Mouse (Mus musculus): ENCODE results near the gene Gm10563.
"Not testable (repeated sequence)": the region's sequence is repeated elsewhere in the genome, so short reads cannot be mapped to it uniquely, and the experiment has no call there.

Gm10563 gene

DNA sequence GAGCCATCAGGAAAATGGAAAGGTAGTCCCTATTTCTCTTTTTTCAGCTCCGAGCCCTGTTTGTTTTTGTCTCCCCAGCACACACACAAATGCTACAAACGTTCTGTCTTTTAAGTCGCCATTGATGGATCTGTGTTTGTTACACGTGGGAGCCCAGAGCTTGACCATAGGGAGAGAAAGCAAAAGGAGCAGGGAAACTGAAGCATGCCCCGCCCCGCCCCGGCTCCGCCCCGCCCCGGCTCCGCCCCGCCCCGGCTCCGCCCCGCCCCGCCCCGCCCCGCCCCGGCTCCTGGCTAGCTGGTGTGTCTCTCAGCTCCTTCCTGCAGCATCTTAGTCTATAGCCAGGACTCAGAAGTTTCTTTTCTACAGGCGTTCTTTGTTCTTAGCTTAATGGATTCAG is 46.7 kb downstream of the Gm10563 start:
- DNase-seq (ENCODE audit: low spot score) = no peak

DNA sequence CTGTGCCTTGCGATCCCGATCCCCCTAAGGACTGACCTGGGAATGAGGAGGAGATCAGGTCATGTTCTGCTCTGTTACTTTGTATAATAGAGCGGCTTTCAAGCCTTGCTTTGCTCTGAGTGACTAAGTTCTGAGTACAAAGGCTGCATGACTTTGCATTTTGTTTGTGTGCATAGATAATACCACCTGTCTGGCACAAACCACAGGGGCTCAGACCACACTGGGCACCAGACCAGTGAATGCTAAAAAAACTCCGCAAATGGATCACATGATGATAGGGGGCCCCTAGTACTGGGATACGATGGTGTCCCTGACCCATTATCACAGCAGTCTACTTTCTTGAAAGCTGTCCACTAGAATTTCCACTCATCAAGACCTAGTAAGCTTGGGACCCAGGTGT is 48.6 kb downstream of the Gm10563 start:
- no peak for DNase-seq (ENCODE audit: low spot score)

DNA sequence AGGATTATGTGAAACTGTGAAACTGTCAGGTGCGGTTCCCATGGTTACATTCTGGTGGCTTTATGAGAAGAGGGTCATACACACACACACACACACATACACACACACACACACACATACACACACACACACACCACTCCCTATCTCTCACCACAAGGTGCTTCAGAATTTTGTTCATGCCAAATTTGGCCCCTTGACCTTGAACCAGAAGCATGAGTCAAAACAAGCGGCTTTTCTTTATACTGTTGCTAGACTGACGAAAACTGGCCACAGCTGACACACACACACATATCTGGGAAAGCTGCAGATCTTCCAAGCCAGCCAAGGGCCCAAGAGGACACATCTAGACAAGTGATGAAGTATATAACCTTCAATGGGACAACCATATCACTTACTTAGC is 49.4 kb downstream of the Gm10563 start:
- DNase-seq (ENCODE audit: low spot score) = no peak

DNA sequence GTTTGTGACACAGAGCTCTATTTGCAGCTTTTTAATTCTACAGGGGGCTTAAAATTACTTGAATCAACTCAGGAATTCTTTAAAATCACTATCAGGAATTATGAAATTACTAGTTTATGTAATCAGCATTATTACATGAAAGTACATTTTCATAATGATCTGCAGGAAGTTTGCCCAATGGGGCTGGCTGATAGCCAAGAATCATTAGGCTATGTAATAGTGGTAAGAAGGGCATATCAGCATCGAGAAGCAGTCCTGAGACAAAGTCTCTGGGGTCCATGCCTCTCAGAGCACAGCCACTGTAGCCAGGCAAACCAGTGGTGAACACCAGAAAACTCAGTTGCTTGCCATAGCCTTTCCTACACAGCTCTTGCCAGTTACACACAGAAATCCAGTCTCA is 51.4 kb downstream of the Gm10563 start:
- DNase-seq (ENCODE audit: low spot score) = no peak

DNA sequence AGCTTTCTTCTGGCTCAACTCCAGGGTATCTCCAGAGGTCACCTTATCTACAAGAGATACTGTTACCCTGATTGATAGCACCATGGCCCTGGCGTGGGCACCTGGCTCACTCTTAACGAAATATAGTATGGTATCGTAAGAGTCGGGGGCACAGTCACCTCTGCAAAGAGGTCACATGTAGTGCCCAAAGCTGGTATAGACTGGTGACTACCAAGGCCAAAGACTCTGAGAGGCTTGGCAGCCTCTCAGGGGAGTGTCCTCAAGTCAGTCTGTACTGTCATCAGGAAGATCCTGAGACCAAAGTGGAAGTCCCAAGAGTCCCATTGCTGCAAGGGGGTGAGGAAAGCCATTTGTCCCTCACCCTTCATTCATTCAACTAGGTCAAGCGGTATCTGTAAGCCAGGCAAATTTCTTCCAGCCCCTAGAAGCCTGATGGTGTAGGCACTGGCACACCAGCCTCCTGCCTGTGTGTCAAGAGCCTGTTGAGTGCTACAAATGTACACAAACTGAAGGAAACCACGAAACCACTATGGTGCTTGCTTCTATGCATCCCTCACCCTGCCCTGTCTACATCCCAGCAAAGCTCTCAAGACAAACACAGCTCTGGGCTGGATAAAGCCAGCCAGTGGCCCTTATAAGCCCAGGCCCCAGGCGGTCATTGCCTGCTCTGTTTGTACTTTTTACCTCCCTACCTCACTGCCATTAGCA is 54.0 kb downstream of the Gm10563 start:
- DNase-seq (ENCODE audit: low spot score) = no peak

DNA sequence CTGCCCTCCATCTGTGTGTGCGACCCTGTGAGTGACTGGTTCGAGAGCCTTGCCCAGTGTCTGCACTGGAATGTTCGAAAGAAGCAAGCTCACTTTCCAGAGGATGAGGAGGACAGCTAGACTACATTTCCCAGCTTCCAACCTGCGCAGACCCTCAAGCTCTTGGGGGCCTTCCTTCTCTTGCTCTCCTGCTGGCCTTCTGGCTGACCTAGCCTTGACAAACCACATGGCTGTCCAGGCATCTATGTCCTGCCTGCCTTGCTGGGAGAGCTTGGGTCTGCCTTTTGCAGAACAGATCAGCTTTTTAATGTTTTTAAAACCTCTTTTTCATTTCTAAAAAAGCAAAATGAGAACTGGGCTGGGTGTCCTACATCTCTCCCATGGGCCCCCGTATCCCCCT is 55.9 kb downstream of the Gm10563 start:
- DNase-seq (ENCODE audit: low spot score) = no peak

DNA sequence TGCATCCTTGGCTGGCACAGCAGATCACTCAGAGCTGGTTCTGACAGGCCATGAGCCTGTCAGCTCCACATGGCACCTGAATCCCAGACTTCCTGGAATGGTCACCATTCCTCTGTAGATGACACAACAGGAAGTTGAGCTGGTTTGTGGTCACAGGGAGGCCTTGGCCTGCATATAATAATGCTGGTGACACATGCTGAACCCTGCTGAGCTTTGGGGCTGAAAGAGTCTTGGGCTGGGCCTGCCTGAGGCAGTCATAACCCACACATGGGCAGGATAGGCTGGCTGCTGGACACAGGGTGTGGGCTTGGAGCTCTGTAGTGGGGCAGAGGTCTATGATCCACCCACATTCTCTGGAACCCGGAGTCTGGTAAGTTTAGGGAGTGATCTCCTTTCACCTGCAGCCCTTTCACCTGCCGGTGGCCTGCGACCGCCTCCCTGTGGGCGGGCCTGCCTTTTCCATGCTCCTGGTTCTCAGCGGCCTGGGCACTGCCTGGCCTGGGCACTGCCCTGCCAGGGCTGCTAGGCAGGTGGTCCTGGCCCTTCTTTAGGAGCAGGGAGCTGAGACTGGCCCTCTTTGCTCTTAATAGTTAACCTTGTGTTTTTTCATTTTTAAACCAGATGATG is 62.8 kb downstream of the Gm10563 start:
- DNase-seq (ENCODE audit: low spot score) = no peak

DNA sequence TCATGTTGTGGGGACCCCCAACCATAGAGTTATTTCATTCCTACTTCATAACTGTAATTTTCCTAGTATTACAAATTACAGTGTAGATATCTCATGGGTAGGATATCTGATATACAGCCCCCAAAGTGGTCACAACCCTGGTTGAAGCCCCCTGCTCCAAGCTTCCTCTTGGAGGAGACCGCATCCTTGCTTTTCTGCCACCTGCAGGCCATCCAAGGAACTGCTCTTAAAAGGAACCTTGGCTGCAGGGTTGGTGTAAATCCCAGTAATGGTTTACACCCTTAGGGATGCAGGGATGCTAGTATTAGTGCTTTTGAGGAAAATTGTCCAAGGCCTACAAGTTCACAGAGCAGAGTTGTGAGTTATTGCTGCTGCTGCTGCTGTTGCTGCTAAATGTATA is 64.8 kb downstream of the Gm10563 start:
- peak; percentile 65 for DNase-seq (ENCODE audit: low spot score)

DNA sequence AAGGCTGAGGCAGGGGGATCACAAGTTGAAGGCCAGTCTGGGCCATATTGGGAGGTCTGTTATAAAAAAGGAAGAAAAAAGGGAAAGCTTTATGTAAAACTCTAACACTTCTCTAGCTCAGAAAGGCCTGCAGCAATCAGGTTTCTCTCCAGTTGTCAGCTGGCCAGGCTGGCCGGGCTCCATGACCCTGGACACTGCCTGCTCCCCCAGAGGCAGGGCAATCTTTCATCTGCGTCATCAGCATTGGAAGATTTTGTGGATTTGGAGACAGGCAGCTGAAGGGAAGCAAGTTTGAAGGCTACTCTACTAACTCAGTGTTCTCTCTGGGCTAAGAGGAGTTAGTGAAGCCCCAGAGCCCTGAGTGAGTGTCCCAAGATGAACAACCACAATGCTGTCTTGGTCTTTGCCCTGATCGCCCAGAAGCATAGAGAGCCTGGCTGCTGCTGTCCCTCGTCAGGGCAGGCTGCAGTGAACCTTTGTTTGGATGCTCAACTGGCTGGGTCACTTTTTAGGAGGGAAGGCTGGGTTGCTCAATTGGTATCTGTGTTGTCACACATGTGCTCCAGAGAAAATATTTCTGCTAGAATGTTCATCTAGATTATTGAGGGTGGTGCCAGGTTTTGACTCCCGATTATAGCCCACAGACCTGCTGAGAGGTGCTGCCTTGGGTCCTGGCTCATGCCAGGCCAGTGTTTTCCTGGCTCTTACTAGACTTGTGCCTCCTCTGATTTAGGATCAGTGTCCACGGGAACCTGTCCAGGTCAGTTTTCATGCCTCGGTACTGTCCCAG is 66.7 kb downstream of the Gm10563 start:
- DNase-seq (ENCODE audit: low spot score) = no peak

DNA sequence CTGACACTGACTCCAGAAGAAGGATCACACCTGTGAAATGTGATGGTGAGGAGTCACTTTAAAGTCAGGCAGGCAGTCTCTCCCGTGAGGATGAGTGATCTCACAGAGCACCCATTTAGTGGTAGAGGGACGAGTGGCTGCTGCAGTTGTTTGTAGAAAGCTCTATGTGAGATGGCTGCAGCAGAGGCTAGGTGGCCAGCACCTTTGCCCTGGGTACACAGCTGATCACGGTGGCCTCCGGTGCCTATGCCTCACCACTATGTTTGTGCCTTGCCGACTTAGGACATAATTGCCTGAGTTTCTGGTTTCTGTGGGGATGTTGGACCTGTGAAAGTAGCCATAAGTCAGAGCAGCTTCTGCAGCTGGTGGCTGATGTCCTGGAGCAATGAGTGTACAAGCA is 67.5 kb downstream of the Gm10563 start:
- no peak for DNase-seq (ENCODE audit: low spot score)

DNA sequence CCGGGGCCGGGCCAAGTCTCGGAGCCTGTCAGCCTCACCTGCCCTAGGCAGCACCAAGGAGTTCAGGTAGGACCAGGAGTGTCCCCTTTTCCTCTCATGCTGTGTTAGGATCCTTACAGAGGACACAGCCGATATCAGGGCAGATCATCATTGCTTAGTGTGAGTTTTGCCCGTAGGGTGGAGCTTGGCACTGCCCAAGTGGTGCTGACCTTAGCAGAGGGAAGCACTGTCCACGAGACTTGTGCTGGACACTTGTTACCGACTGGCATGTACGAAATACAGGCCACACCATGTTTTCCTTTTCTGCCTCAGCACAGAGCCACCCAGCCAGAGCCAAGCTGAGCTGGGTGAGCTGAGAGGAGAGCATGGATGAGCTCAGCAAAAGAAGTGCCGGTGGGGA is 68.1 kb downstream of the Gm10563 start:
- no peak for DNase-seq (ENCODE audit: low spot score)

DNA sequence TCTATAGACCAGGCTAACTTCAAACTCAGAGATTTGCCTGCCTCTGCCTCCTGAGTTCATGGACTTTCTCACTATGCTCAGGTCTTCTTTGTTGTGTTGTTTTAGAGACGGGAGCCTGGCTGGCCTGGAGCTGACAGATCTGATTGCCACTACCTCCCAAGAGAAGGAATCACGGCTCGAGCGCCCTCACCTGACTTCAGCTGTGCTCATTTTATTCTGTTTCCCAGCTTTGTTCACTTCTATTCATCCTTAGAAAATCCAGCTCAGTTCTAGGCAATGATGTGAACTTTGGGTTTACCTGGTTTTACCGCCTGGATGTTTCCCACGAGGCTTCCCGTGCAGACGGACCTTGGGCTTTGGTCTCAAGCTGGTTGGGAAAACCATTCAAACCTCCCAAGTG is 69.7 kb downstream of the Gm10563 start:
- DNase-seq (ENCODE audit: low spot score) = no peak

DNA sequence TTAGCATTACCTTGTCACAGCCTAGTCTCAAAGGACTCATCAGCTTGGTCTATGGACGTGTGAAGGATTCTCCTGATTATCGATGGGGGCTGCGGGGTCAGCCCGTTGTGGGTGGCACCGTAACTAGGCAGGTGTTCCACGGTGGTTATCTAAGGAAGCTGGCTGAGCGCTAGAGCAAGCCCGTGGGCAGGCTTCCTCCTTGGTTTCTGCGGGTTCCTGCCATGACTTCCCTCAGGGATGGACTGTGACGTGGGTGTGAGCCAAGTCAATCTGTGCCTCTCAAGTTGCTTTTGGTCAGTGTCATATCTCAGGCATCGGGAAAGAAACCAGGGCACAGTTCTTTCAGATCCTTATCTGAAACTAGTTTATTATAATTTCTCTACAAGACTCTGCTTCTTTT is 70.3 kb downstream of the Gm10563 start:
- DNase-seq (ENCODE audit: low spot score) = no peak

DNA sequence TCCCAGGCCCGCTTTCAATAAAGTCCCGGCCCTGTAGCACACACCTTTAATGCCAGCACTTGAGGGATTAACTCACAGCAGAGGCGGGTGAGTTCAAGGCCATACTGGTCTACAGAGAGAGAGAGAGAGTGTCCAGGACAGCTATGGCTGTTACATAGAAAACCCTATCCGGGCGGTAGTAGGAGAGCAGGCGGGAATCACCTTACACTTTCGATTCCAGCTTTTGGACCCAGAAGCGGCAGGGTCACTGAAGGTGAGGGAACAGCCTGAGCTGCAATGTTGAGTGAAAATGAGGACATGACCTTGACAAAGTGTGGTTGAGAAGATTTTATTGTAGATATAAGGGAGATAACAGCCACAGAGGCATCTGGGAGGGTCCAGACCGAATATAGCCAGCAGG is 71.3 kb downstream of the Gm10563 start:
- no peak for DNase-seq (ENCODE audit: low spot score)

DNA sequence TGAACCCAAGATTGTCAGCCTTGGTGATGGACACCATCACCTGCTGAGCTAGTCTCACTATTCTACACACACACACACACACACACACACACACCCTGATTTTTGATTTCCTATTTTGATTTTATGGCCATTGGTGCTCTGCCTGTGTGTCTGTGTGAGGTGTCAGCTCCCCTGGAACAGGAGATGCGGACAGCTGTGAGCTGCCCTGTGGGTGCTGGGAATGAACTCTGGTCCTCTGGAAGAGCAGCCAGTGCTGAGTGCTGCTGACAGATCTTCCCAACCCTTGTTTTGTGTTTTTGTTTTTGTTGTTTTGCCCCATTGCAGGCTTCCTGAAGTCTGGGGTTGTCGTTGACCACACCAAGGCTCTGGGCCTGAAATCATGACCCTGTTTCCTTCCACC is 72.1 kb downstream of the Gm10563 start:
- DNase-seq (ENCODE audit: low spot score) = no peak

DNA sequence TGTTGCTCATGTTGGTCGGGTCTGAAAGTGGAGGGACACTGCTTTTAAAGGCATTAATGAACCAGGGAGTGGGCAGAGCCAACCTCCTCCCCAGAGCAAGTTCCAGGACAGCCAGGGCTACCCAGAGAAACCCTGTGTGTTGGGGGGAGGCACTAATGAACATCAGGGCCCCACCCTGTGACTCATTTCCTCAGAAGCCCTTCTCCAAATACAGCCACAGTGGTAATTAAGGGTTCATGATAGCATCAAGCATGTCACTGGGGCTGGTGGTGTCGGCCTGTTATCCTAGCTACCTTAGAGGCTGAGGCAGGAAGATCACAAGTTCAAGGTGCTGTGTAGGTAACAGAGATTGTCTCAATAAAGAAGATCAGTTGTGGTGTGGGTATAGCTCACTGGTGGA is 73.8 kb downstream of the Gm10563 start:
- no peak for DNase-seq (ENCODE audit: low spot score)

DNA sequence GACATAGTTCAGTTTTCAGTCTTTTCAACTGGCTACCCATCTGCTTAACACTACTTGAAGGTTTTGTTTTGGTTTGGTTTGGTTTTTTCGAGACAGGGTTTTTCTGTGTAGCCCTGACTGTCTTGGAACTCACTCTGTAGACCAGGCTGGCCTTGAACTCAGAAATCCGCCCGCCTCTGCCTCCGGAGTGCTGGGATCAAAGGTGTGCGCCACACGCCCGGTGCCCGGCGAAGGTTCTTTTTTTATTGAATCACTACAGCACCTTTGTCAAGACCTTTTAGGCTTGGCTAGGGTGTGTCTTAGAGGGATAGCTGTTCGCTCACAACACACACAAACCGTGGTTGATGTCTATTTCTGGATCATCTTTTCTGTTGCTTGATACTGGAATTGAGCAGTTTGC is 74.9 kb downstream of the Gm10563 start:
- not testable (repeated sequence) for DNase-seq (ENCODE audit: low spot score)

DNA sequence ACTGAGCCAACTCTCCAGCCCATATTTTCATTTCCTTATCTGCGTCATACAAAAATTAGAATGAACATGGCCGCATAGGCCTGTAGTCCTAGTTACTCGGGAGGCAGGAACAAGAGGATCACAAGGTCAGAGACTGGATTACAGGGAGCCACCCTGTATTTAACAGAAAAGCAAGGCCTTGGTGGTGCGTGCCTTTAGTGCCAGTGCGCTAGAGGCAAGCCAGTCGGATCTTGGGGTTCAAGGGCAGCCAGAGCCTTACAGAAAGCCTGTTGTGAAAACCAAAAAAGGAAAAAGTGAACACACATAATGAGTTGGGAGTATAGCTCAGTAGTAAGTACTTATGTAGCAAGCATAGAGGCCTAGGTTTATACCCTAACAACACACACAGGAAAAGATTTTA is 75.4 kb downstream of the Gm10563 start:
- no peak for DNase-seq (ENCODE audit: low spot score)

DNA sequence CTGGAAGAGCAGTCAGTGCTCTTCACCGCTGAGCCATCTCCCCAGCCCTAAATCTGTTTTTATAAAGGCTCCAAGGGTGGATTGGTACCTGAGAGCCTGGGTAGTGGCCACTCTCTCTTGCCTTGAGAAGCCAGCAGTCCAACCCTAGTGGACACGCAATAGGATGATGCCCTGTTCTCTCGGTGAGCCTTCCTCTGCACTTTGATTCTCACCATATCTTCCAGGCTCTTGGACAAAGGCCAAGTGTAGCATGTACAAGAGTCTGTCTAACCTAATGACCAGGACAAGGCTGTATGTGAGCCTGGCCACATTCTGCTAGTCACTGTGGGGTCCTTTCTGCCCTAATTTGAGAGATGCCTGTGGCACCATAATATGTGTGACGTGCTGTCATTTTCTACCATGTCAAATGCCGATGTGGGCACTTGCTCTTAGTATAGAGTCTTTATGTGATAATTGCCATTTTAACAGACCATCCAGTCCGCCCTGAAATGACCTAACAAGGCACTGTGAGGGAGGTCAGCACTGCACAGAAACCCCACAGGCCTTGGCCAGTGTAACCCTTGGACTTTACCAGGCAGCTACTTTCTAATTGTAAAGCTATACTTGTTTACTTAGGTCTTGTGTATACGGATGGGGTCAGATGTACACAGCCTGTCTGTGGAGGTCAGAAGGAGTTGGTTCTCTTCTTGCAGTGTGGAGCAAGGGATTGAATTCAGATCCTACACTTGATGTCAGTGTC is 76.4 kb downstream of the Gm10563 start:
- DNase-seq (ENCODE audit: low spot score) = no peak

DNA sequence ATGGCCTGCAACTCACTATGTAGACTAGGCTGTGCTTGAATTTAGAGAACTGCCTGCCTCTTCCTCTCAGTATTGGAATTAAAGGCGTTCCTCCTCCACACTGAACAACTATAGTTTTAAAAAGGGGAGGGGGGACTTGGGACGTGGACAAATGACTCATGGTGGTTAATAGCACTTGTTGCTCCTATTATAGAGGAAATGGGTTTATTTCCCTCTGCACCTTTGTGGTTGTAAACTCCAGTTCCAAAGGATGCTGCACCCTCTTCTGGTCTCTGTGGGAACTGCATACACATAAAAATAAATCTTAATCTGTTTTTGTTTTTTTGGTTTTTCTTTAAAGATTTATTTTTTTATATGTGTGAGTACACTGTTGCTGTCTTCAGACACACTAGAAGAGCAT is 77.0 kb downstream of the Gm10563 start:
- DNase-seq (ENCODE audit: low spot score) = peak; percentile 46

DNA sequence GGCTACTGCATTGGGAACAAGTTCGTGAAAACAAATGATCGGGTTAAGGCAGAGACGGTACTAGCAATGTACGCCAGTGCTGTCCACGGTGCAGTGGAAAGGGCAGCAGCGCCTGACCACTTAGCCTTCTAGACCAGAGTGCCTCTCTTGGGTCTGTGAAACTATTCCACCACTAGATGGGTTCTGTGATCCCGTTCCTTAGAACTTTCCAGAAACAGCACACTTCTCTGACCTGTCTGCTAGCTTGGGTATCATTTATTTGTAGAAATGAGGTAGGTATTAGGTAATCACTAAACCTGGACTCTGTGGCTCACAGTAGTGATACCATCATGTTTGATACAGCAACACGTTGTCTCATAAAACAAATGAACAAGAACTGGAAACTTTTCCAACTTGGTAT is 78.7 kb downstream of the Gm10563 start:
- no peak for DNase-seq (ENCODE audit: low spot score)
